Mouse (Mus musculus): ENCODE measurements at regions not wholly inside any gene's neighbourhood (a gene's known extent, or its start where the extent isn't known, plus 50 kb on each side); places are given as distances from the start of the nearest gene placed in this dataset.

DNA sequence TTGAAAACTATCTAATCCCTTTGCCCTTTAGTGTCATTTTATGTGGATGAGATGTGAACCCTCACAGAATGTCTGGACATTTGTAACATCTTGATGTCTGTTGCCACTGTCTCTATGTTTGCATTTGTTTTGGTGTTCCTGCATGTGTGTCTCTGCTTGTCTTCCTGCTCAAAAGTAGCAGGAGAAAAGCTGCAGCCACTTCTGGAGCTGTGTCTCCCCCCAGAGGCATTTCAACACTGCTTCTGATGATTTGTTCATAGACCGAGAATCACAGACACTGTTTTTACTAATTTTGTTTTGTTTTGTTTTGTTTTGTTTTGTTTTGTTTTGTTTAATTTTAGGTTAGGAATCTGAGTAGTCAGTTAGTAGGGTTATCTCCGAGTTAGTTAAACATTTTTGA, 883.8 kb downstream of the Gbe1 start:
- no peak for DNase-seq

DNA sequence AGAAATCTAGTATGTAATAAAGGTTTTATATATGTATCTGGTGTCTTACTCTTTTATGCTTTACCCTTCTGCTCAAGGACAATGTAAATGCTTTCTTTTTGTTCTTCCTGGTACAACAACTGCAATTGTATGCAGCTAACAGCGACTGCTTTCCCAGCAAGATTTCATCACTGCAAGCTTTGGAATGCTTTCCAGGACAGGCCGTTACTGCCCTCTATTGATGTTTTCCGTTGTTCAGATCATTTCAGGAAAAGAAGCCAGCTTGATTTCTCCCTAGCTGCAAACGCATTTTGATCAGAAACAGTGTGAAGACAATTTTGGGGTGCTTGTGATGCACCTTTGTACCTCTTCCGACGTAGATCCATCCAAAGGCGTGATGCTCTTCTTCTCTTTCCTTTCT, 895.1 kb downstream of the Gbe1 start:
- peak in 1 of 2 experiments; percentile 2 for DNase-seq

DNA sequence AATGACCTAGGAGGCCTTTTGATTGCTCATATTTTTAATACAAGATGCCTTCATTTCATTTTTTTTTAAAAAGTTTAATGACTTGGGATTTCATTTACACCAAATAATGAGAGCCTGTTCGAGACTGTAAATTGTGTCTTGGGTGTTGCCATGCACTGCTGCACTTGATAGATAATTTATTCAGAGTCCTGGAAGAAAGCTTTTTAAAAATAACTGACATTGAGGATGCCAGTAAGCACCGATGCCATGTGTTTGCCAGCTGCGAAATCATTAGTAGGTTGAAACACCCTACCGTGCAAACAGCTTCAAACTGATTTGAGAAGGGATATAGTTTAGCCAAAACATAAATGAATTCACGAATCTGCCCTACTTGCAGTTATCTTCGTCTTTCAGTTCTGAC, 910.7 kb downstream of the Gbe1 start:
- no peak for DNase-seq

DNA sequence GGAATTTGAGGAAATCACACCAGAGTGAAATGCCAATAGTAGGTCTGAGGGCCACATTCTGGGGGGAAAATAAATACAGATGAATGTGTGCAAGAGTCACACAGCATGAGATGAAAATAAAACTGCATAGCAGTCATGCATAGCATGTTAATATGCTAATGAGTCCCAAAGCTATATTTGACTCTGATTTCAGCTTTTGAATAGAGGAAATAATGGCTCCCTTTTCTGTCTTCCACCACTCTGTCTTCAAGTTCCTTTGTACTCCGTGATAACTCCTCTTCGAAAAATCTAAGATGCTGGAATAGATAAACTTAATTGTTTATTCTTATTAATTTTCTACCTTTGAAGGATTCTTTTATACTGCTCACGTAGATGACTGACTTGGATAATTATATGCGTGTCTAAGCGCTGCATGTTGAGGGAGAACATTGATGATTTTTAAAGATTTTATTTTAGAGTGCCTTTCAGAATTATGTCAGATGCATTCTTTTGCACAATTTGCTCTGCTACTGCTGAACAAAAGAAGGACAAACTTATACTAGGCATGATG, 916.4 kb downstream of the Gbe1 start:
- DNase-seq: no peak

DNA sequence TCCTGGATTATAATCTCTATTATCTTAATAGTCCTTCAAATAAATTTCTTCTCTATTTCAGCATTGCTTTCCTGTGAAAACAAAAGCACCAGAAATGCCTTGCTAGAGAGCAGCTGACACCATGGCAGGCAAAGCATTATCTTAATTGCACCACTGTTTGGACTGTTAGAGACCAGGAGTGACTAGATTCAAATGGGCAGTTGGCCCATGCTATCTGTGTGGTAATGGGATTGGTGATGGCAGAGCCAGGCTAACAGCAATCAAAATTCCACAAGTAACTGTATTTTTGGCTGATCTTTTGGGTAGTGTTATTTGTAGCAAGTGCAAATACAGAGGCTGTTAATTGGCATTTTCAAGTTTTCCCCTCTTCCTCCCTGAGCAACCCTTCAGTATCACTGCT, 929.3 kb downstream of the Gbe1 start:
- DNase-seq: no peak

DNA sequence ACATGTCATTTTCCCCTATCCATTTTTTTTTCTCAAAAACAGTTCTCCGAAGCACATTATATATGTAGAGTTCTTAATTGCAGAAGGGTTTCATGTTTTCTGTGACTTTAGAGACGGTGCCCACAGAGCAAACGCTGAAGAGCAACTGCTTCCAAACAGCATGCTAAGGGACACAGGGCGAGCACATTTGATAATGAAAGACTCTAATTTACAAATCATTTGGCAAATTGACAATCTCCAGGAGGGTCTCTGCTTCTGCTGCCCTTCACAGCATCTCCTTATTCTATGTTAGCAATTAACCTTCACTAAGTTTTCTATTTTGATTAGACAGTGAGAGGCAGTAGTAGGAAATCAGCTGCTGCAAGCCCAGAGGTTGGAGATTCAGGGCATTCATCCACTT, 929.7 kb downstream of the Gbe1 start:
- DNase-seq: no peak

DNA sequence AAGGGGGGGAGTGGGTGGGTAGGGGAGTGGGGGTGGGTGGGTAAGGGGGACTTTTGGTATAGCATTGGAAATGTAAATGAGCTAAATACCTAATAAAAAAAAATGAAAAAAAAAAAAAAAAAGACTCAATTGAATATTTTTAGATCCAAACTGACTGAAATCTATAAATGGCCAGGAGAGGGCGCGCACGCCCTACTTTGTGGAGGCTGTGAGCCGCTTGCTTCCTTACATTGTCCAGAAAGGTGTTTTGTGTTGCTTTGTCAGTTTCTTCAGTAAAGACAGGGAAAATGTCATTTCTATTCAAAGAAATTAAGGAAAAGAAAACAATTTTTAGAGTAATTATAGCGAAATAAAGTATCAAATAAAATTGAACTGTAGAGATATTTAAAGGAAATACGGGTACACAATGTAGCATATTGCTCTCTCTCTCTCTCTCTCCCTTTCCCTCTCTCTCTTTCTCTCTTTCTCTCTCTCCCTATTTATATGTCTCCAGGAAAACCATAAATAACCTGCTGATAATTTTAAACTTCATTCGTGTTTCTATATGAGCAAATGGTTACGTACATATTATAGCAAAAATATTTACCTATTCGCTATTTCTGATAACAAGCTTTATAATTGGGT, 933.9 kb downstream of the Gbe1 start:
- peak; percentile 58 to 78 for DNase-seq

DNA sequence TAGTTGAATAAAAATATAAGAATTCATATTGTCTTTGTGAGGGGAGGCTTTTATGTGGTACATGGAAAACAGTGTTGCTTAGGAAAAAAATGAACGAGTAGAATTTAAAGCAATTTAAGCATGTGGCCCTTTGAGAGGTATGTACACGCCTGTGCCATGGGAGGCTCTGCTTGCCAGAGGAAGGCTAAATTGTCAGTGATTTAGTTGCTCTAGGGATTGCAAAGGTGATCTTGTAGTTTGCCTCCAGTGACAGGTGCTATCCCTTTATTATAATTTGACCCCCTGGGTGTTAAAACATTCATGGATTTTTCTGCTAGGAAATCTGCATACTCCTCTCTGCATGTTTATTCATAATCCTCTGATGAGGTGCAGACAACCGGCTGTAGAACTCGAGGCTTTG, 942.0 kb downstream of the Gbe1 start:
- DNase-seq: no peak

DNA sequence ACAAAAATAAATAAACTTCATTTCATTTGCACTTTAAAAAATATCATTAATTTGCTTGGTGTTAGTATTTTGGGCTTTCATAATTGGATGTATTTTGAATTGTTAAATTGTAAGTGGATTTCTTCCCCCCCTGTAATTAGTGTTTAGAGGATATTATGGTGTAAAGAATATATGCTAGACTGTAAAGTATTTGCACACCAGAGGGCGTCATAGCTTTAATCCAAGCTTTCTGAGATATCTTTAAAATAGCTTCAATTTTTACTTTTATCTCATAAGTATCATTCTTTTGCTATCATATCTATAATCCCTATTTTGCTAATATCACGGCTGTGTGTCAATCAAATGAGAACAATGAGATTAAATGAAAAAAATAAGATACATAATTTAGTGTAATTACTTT, 942.4 kb downstream of the Gbe1 start:
- no peak for DNase-seq

DNA sequence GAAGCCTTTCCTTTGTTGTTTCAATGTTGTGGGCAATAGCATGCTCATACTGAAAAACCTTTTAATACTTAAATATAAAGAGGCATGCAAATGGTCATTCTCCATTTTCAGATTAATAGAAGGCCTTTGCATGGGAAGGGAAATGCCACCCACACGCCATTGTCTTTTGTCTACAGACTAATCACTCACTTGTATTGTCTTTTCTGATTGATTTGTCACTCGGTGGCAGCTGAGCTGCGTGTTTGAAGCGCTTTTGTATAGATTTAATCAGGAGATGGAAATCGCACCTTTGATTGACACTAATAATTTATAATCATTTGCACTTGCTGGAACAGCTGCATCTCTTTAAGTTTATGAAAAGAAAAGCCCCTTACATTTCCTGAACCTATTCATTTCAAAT, 953.4 kb downstream of the Gbe1 start:
- no peak for DNase-seq

All from cerebellum, postnatal 25 days (tissue).